Mouse (Mus musculus): ENCODE measurements around the gene Plxnb2. TPM values are rescaled to one million over a fixed set of nuclear protein-coding genes. Genes with fewer than 3 reads are reported as not detected.

The Plxnb2 gene
- polyA plus RNA-seq, 1 experiment = 213 TPM

- no peak for TF ChIP-seq CTCF (IDR thresholded peaks at IDR 0.05; ENCODE audit: borderline replicate concordance, extremely low read depth, insufficient read depth, insufficient read length)
- TF ChIP-seq POLR2A (IDR thresholded peaks at IDR 0.05; ENCODE audit: borderline replicate concordance, extremely low read depth, insufficient read depth, insufficient read length, poor library complexity, severe bottlenecking) = peak; percentile 55; the same call in 1 of the 2 replicates
- peak; percentile 98 for DNase-seq (ENCODE audit: low read depth)
Observed at GRCm38 (mm10) chr15:89122649-89123366, 57.8 kb downstream of the Plxnb2 start, which contains the start of gene Tubgcp6. TSS of gene Tubgcp6 (minus strand) at chr15:89123112.

GRCm38 (mm10) chr15:89118007-89118406 lies 62.6 kb downstream of the Plxnb2 start:
- peak; percentile 30; the same call in 1 of the 2 replicates for TF ChIP-seq CTCF (IDR thresholded peaks at IDR 0.05; ENCODE audit: borderline replicate concordance, extremely low read depth, insufficient read depth, insufficient read length)
- TF ChIP-seq POLR2A (IDR thresholded peaks at IDR 0.05; ENCODE audit: borderline replicate concordance, extremely low read depth, insufficient read depth, insufficient read length, poor library complexity, severe bottlenecking) = no peak
- DNase-seq (ENCODE audit: low read depth) = peak; percentile 31

GRCm38 (mm10) chr15:89110147-89110546 lies 70.4 kb downstream of the Plxnb2 start:
- no peak for TF ChIP-seq CTCF (IDR thresholded peaks at IDR 0.05; ENCODE audit: borderline replicate concordance, extremely low read depth, insufficient read depth, insufficient read length)
- TF ChIP-seq POLR2A (IDR thresholded peaks at IDR 0.05; ENCODE audit: borderline replicate concordance, extremely low read depth, insufficient read depth, insufficient read length, poor library complexity, severe bottlenecking) = no peak
- DNase-seq (ENCODE audit: low read depth) = no peak

- TF ChIP-seq POLR2A (IDR thresholded peaks at IDR 0.05; ENCODE audit: borderline replicate concordance, extremely low read depth, insufficient read depth, insufficient read length, poor library complexity, severe bottlenecking) (no peak), CTCF (IDR thresholded peaks at IDR 0.05; ENCODE audit: borderline replicate concordance, extremely low read depth, insufficient read depth, insufficient read length) (no peak)
- no peak for DNase-seq (ENCODE audit: low read depth)
Observed at GRCm38 (mm10) chr15:89106976-89107375, 73.6 kb downstream of the Plxnb2 start.

GRCm38 (mm10) chr15:89106073-89106472 lies 74.5 kb downstream of the Plxnb2 start:
- no peak for TF ChIP-seq CTCF (IDR thresholded peaks at IDR 0.05; ENCODE audit: borderline replicate concordance, extremely low read depth, insufficient read depth, insufficient read length)
- no peak for TF ChIP-seq POLR2A (IDR thresholded peaks at IDR 0.05; ENCODE audit: borderline replicate concordance, extremely low read depth, insufficient read depth, insufficient read length, poor library complexity, severe bottlenecking)
- no peak for DNase-seq (ENCODE audit: low read depth)

Other genes starting within 250 kb of the Plxnb2 start
- gene Ttll8, start 226.4 kb downstream of the Plxnb2 start, polyA plus RNA-seq (2012; rRNA removed) = 0.25 and 0.26 TPM in 2 replicates
- gene Mlc1, start 201.8 kb downstream of the Plxnb2 start, polyA plus RNA-seq (2012; rRNA removed) = 15.1 and 20.5 TPM in 2 replicates
- not detected in 2 replicates for gene Mov10l1, start 197.9 kb downstream of the Plxnb2 start, polyA plus RNA-seq (2012; rRNA removed)
- gene Panx2, start 121.1 kb downstream of the Plxnb2 start, polyA plus RNA-seq (2012; rRNA removed) = 14.7 and 24.0 TPM in 2 replicates
- 36.0 and 40.8 TPM in 2 replicates for gene Trabd, start 105.7 kb downstream of the Plxnb2 start, polyA plus RNA-seq (2012; rRNA removed)
- 37.9 and 50.7 TPM in 2 replicates for gene Selenoo, start 91.7 kb downstream of the Plxnb2 start, polyA plus RNA-seq (2012; rRNA removed)
- 45.9 and 50.3 TPM in 2 replicates for gene Tubgcp6, start 57.7 kb downstream of the Plxnb2 start, polyA plus RNA-seq (2012; rRNA removed)
- gene Hdac10, start 52.1 kb downstream of the Plxnb2 start, polyA plus RNA-seq (2012; rRNA removed) = 33.1 and 58.3 TPM in 2 replicates
- gene Mapk12, start 40.1 kb downstream of the Plxnb2 start, polyA plus RNA-seq (2012; rRNA removed) = 12.8 and 15.5 TPM in 2 replicates
- gene Mapk11, start 31.2 kb downstream of the Plxnb2 start, polyA plus RNA-seq (2012; rRNA removed) = 61.9 and 75.4 TPM in 2 replicates
- 134 and 196 TPM in 2 replicates for gene Dennd6b, start 15.7 kb upstream of the Plxnb2 start, polyA plus RNA-seq (2012; rRNA removed)
- 129 and 168 TPM in 2 replicates for gene Ppp6r2, start 30.8 kb upstream of the Plxnb2 start, polyA plus RNA-seq (2012; rRNA removed)
- gene Sbf1, start 134.5 kb upstream of the Plxnb2 start, polyA plus RNA-seq (2012; rRNA removed) = 186 and 229 TPM in 2 replicates
- gene Adm2, start 141.9 kb upstream of the Plxnb2 start, polyA plus RNA-seq (2012; rRNA removed) = 0.11 TPM in 1 of 2 replicates, not detected in the other
- not detected in 2 replicates for gene Miox, start 153.6 kb upstream of the Plxnb2 start, polyA plus RNA-seq (2012; rRNA removed)
- 26.5 and 32.5 TPM in 2 replicates for gene Lmf2, start 174.9 kb upstream of the Plxnb2 start, polyA plus RNA-seq (2012; rRNA removed)
- 126 and 172 TPM in 2 replicates for gene Ncaph2, start 174.9 kb upstream of the Plxnb2 start, polyA plus RNA-seq (2012; rRNA removed)
- gene Sco2, start 193.1 kb upstream of the Plxnb2 start, polyA plus RNA-seq (2012; rRNA removed) = 30.7 and 37.2 TPM in 2 replicates
- gene Tymp, start 196.3 kb upstream of the Plxnb2 start, polyA plus RNA-seq (2012; rRNA removed) = 3.8 and 4.6 TPM in 2 replicates
- 2.4 and 3.2 TPM in 2 replicates for gene Odf3b, start 198.5 kb upstream of the Plxnb2 start, polyA plus RNA-seq (2012; rRNA removed)
- 0.01 TPM in 1 of 2 replicates, not detected in the other for gene Klhdc7b, start 204.1 kb upstream of the Plxnb2 start, polyA plus RNA-seq (2012; rRNA removed)
- gene Syce3, start 229.7 kb upstream of the Plxnb2 start, polyA plus RNA-seq (2012; rRNA removed) = not detected in 2 replicates
- gene Cpt1b, start 245.1 kb upstream of the Plxnb2 start, polyA plus RNA-seq (2012; rRNA removed) = 7.0 and 8.6 TPM in 2 replicates
- 2.5 and 3.1 TPM in 2 replicates for gene C730034F03Rik, start 248.8 kb upstream of the Plxnb2 start, polyA plus RNA-seq (2012; rRNA removed)
- 0.34 and 1.3 TPM in 2 replicates for gene Gm44502, start 248.9 kb upstream of the Plxnb2 start, polyA plus RNA-seq (2012; rRNA removed)
- gene Chkb, start 249.1 kb upstream of the Plxnb2 start, polyA plus RNA-seq (2012; rRNA removed) = 79.4 and 82.4 TPM in 2 replicates

Data from brain, embryonic 14.5 days (tissue).